Mouse (Mus musculus) CD4-positive, CD25-positive, alpha-beta regulatory T cell, adult 2 months (primary cell): ENCODE results near the gene Senp7.
"Not testable (repeated sequence)": the region's sequence is repeated elsewhere in the genome, so short reads cannot be mapped to it uniquely, and the experiment has no call there.

Experiments
- DNase-seq: peaks from one replicate; pipeline ENCODE4 v3.0.0-alpha.2; 2012; ENCODE audit warnings: low read depth, low spot score

Gene Senp7

GRCm38 (mm10) chr16:56134149-56134548, 86.0 kb downstream of the Senp7 start:
- no peak for DNase-seq

DNA sequence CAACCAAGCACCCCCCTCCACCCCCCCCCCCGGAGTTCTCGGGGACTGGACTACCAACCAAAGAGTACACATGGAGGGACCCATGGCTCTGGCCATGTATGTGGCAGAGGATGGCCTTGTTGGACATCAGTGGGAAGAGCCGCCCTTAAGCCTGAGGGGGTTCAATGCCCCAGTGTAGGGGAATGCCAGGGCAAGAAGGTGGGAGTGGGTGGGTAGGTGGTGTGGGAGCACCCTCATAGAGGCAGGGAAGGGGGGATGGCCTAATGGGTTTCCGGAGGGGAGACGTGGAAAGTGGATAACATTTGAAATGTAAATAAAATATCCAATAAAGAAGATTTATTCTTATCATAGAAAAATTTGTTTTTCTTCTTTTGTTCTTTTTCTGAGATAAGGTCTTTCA, 89.5 kb downstream of the Senp7 start:
- not testable (repeated sequence) for DNase-seq

DNA sequence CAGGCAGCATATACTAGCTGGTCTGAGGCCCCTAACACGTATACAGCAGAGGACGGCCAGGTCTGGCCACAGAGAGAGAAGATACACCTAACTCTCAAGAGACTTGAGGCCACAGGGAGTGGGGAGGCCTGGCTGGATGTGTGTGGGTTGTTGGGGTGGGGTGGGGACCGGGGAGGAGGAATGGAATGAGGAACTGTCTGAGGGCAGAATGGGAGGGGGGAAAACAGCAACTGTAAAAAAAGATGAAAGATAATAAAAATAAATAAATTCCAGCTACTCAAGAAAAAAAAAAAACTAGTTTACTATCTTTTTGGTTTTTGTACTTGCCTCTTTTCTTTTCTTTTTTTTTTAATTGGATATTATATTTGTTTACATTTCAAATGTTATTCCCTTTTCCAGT, 91.8 kb downstream of the Senp7 start:
- no peak for DNase-seq

DNA sequence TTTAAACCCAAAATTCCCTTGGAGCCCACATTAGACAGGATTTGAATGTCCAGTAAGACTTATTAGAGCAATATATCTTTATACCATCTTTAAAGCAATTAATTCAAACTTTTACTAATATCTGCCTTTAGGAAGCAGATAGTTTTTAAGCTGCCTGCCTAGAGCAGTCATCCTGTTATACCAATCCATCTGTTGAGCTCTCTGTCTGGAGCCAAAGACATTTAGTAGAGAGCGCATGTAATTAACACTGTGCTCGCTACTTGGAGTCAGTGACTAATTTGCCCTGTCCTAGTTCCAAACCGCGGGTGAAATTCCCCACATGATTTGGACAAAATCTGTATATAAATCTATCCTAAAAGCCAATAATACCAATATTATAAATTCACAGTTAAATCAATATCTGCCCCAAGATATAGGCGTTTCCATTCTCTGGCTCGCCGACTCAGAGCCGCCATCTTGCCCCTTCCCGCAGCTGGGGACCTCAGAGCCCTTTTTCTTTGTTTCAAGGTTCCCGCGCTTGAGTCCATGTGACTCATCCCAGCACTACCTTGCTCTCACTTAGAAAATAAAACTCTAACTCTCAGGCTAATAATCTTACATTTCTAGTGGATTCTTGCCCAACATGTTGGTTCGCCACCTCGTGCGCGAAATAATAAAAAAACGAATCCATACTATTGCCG, 96.9 kb downstream of the Senp7 start:
- DNase-seq, result no peak

GRCm38 (mm10) chr16:56147679-56148078, 99.5 kb downstream of the Senp7 start:
- peak; percentile 26 for DNase-seq

GRCm38 (mm10) chr16:56163466-56163865, 115.3 kb downstream of the Senp7 start:
- no peak for DNase-seq

DNA sequence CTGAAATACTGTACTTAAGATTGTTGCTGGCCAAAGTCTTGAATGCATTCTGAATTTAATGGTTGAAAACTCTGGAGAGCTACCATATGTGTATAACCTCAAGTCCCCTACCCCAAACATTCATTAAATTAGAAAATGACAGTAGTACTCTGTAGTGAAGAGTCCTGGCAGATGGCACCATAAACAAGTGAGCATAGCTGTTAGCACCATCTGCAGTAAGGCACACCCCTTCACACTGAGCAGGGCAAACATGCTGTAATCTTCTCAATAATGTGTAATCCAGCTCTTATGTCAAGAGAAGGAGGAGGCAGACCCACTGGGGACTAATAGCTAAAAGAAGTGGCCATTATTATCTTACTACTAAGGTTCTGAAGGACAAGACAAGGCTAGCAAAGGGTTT, 122.1 kb downstream of the Senp7 start:
- no peak for DNase-seq

DNA sequence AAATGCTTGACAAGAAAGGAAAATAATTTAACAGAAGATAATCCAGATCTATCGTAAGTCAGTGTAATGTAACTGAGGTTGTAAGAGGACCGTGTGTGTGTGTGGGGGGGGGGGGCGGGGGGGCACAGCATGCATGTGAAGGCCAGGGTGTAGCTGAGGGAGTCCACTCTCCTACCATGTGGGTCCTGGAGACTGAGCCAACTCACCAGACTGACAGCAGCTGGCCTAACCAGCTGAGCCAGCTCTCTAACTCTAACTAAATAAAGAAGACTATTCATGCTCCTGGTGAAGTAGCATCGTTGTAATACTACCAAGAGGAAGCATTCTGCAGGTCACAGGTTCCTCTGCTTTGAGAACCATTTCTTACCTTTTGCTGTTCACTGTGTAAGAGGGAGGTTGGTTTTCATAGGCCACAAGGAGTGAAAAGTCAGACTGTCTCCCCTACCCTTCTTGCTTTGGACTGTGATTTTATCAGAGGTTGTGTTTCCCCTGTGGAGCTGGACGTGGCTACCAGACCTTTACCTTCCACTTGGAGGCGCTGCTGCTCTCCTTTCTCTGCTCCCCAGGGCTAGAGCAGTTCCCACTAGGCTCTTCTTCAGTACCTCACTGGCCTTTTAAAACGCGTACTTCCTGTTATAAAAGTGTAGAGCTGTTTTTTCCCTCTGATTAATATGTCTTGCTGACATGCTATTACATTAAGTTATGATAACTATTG, 127.9 kb downstream of the Senp7 start:
- DNase-seq, result peak; percentile 16

GRCm38 (mm10) chr16:56186863-56187262, 138.7 kb downstream of the Senp7 start:
- DNase-seq, result no peak

GRCm38 (mm10) chr16:56188198-56188597, 140.1 kb downstream of the Senp7 start:
- no peak for DNase-seq

DNA sequence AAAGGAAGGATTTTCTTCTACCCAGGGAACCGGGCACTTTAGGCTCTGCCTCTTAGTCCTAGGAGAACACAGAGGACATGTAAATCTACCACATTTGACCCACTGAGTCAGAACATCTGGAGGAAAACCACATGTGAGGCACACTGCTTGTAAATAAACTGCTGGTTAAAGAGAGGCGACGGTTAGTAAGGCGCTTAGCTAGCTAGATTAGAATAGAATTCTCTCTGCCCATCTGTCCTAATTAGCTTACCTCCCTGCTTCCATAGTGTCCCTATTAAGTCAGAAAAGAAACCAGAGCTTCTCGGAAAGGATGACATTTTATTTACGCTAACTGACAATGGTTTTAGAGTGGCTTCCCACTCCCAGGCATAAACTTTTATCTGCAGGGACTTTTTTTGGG, 155.9 kb downstream of the Senp7 start, which contains the start of gene Impg2:
Impg2 (plus strand) TSS at position 263 of the 400 bp plus-strand sequence.
- no peak for DNase-seq

DNA sequence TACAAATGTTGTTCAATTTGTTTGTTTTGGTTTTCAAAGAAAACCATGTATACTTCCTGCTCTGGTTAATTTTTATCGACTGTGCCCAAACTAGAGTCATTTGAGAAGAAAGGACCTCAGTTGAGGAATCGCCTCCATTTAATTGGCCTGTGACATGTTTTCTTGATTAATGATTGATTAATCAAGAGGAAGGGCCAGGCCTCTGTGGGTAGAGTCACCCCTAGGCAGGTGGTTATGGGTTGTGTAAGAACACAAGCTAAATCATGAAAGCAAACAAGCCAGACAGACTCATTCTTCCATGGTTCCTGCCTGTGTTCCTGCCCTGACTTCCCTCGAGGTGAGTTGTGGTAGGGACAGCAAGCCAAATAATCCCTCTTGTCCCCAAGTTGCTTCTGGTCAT, 164.6 kb downstream of the Senp7 start:
- DNase-seq, result no peak

- no peak for DNase-seq
Observed at GRCm38 (mm10) chr16:56227686-56228085, 179.5 kb downstream of the Senp7 start.

DNA sequence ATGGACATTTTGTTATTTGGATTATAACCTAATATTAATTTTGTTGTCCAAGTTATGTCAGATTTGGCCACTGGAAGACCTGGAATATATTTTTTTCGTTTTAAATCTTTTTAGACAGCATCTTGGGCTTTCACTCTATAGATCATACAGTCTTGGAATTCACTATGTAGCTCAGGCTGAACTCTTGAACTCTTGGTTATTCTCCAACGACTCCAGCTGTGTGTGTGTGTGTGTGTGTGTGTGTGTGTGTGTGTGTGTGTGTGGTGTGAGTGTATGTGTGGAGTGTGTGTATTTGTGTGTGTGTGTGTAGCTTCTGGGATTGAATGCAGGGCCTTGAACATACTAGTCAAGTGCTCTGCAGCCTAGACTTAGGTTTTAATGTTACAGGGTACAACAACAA, 181.3 kb downstream of the Senp7 start:
- DNase-seq, result no peak

DNA sequence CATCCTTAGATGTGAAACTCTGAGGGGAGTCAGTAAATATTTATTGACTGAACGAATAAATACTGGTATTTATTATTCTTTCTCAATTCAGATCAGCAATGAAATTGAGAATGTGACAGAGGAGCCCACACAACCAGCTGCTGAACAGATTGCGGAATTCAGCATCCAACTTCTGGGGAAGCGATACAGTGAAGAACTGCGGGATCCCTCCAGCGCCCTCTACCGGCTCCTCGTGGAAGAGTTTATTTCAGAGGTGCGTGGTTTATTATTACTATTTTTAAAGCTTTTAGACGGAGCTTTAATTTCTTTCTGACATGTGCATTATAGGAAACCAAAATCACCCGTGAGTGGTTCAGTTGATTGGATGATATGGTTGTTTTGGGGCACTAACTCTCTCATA, 183.2 kb downstream of the Senp7 start:
- peak; percentile 32 for DNase-seq

GRCm38 (mm10) chr16:56232736-56233135, 184.6 kb downstream of the Senp7 start:
- DNase-seq, result no peak
